Mouse (Mus musculus) right cerebral cortex, postnatal 10 days (tissue): ENCODE measurements around the gene Susd5.
A peak's percentile ranks its signal among the peaks of the same experiment; 100 is the strongest.
"Not testable (repeated sequence)": the region's sequence is repeated elsewhere in the genome, so short reads cannot be mapped to it uniquely, and the experiment has no call there.

Experiments used
- DNase-seq, 2 experiments: peaks; one replicate each; pipeline ENCODE4 v3.0.0; 2021; ENCODE audit warnings: low spot score in 2 of 2

Susd5 gene

DNA sequence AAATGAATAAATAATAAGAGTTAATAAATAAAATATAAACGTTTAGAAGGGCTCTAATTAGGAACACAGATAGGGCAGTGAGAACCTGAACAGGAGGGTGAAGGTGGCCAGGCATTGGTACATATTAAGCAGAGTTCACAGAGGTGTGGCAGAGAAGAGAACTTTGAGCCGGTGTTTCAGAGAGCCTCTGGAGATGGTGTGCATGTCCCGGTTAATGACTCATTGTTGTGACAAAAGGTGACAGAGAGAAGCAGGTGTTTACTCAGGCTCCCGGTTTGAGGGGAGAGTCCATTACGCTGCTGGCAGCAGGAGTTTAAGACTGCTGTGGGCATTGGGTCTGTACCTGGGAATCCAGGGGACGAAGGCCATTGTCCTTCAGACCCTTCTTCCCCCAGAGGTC is 12.4 kb downstream of the Susd5 start:
- DNase-seq = no peak

DNA sequence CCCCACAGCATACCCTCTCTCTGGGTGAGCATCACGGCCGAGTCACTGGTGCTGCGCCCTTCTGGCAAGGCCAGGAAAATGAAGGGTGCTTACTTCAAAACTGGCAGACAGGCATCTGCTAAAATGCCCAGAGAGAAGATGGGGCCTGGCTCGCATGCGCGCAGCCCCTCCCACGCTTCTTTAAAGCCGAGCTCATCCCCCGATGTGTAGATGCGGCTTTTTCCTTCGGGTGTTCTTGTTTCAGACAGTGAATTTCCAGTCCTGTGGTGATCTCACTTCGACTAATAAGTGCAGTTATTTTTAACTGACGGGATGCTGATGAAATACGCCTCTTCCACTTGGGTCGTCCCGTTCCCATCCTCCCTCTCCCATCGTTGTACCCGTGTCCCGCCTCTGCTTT is 16.7 kb downstream of the Susd5 start:
- DNase-seq = peak; percentile 45 to 57

DNA sequence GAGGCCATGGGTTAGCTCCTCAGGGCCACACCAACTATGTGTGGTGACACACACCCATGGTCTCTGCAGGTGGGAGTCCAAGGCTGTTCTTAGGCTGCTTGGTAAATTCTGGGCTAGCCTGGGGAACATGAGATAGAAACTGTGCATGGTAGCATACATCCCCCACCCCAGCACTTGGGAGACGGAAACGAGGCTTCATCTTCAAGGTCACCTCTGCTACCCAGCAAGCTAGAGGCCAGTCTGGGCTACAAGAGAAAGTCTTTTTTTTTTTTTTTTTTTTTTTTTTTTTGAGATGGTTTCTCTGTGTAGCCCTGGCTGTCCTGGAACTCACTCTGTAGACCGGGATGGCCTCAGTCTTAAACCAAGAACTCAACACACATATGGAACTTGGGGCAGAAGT is 29.5 kb downstream of the Susd5 start:
- no peak for DNase-seq

DNA sequence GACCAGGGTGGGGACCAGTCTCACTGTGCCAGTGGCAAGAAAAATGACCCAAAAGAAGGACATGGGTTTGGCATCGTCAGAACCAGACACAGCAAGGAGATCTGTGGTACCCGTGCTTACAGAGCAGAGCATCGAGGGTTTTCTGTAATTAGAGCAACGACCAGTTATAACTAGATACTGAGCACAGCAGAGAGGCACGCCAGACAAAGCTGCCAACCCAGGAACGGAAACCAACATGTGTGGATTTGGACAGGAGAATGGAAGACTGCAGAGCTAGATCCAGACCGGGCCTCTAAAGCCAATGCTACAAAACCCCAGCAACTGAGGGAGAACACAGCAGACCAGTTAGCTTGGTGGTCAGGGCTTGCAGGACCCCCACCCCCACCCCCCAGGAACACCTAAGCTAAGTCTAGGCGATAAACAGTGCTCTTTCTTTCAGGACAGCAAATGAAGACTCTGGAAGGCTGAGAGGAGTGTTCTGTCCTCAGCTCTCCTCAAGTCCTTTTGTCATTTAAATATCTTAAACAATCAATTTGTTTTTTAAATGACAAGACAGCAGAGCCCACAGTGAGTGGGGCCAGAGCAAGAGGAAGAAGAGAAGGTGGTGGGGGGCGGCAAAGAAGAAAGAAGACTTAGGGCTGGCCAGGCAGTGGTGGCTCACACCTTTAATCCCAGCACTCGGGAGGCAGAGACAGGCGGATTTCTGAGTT is 30.3 kb downstream of the Susd5 start:
- peak; percentile 42 to 50 for DNase-seq

DNA sequence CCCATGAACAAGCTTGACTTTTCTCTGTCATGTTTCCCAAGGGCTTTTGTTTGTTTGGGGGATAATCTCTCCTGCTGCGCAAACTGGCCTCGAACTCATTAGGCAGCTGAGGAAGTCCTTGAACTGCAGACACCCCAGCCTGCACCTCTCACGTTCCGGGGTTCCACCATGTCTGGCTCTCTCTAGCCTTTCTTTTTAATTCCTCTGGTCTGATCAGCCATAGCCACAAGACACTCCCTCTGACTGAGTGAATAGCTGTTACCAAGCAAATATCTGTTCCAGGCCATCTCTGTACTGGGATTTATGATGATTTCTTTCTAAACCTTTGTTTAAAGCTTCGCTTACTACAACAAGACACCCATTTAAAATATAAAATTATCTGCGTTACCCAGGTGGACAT is 31.9 kb downstream of the Susd5 start:
- DNase-seq = not testable (repeated sequence)

DNA sequence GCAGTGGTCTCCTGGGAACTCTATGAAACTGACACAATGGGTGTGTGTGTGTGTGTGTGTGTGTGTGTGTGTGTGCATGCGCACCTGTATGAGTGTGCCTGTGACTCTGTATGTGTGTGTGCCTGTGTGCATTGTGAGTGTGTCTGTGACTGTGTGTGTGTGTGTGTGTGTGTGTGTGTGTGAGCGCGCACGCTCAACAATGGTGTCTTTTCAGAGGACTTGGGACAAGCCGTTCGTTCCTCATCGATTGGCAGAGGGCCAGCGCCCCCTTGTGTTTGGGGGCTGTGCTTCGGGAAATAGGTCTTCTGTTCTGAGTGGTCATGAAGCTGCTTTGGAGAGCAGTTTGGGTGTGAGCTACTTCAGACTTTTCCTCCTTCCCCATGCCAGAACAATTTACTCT is 35.2 kb downstream of the Susd5 start:
- DNase-seq = peak; percentile 57 to 72

DNA sequence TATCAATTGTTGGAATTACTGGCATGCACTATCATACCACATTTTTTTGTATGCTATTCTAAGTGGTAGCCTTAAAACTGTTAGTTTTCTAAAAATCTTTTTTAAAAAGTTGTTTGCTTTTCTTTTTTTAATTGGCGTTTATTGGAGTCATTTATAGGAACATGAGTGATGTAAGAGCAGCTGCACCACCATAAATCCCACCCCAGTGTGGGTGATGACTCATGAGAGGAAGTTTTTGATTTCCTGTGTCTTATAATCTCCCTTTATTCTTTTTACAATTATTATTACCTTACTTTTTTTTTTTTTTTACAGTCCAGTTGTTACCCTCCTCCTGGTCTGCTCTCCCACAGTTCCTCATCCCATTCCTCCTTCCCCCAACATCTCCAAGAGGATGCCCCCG is 37.9 kb downstream of the Susd5 start:
- no peak for DNase-seq

DNA sequence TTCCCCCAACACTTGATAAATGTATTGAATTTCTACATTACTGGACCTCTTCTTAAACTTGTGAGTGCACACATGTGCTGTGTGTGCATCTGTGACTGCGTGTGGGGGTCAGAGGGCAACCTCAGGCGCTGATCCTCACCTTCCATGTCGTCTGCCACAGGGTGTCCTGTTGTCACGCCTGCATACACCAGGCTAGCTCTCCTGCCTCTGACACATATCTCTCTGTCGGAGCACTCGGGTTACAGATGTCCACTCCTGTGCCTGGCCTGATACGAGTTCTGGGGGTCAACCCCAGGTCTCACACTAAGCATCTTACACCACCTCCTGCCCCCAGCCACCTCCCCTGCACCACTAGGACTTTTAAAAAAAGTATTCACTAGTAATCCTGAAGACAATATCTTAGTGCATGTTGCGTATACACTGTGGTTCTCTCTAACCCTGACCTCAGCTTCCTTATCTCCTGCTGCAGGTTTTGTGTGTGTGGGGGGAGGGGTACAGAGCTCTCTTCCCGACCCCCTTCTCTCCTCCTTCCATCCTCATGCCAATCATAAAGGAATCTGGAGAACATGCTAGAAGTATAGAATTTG is 41.9 kb downstream of the Susd5 start:
- DNase-seq = no peak

DNA sequence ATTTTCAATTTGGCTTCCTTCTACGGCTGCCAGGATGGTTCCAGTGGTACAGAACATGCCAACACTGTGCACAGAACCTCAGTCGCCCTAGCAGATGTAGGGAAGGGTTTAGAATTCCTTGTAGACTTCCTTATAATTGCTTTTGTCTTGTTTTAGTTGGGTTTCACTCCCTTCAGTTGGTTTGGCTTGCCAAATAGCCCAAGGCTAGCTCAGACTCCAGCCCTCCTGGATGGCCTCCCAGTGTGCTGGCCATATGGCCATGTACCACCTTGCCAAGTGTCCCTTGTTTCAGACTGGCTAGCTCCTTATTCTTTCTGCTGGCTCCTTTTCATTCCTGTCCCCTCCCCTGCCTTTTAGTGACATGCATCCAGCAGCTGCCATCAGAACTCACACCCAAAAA is 53.3 kb downstream of the Susd5 start:
- peak in 1 of 2 experiments; percentile 25 for DNase-seq

DNA sequence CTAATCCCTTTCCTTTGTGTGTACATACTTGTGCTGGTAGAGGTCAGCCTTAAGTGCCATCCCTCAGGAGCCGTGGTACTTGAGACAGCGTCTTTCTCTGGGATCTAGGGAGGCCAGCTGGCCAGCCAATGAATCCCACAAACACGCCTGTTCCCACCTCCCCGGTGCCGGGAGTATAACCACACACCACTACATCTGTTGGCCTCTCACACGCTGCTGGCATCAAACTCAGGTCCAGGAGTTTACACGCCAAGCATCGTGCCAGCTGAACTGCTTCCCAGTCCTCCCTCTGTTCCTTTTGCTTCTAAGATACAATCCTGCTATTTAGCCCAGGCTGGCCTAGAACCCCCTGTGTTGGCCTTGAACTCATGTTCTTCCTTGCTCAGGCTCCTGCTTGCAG is 54.2 kb downstream of the Susd5 start:
- peak in 1 of 2 experiments; percentile 32 for DNase-seq

DNA sequence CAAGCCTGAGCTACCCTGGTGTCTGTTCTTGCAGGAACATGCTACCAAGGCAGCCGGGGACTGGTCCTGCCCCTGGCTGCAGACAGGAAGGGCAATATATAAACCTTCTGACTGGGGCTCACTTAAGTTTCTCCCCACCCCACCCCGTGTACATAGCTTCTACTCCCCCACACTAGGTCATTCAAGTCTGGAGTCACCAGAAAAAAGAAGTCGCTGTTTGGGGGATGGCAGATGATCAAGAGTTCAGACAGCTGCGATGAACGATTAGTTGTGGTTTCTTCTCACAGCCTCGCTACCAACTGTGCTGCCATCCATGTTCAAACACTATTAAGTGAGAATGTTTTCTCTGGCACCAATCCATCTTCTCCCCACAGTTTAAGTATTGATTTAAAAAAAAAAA is 55.3 kb downstream of the Susd5 start:
- DNase-seq = no peak

DNA sequence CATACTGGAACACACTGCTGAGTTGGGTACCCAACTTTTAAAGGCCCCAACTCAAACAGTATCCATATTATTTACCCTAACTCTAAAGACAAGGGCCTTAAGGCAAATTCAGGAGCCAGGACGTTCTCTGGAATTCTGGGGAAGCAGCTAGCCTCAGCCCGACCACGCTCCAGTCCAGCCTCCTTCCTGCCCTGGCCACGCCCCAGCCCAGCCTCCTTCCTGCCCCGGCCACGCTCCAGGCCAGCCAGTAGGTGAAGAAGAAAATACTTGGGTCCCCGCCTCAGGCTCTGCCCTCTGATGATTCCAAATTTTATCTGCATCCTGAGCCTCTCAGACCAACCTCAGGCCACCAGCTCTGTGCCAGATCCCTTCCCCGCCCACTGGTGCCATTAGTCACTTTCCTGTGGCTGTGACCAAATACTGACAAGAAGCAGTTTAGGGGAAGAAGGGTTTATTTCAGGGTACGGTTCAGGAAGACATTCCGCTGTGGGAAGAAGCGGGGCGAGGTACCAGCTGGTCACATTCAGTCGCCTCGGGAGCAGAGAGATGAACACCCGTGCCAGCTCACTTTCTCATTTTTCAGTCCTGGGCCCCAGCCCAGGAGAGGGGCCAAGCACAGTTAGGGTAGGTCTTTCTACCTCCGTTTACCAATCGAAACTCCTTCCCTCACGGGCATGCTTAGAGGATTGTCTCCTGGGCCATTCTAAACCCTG is 57.1 kb downstream of the Susd5 start:
- DNase-seq = no peak

DNA sequence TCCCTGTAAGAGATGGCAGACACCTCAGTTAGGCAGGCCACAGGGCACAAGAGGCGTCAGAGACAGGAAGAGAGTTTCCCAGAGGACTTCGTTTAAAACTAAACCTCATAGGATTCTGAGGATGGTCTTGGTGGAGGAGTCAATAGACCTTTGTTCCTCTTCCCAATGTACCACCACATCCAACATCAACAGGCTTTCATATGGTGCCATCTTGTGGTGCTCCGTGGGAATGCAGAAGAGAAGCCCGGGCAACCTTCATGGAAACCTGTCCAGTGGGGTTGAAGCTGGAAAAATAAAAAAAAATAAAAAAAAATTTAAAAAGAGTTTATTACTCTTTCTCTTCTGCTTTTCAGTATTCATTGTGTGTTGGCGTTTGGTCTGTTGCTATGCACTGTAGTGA is 59.7 kb downstream of the Susd5 start:
- DNase-seq = peak; percentile 70 to 80

DNA sequence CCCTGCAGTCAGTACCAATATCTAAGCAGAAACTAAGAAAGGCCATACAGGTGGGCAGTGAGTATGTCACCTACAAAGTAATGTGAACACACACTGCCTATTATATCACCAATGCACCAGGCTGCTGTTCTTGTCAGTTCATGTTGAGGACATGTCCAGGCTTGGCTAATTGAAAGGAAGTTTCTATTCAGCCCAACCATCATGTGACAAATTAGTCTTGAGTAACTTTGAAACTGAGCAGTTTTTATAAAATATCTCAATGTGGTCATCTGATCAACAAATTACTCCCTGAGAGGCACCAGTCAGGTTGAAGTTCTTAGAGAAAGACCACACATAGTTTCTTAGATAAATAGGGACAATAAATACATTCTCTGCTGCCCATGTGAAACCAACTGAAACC is 65.9 kb downstream of the Susd5 start:
- DNase-seq = not testable (repeated sequence)

DNA sequence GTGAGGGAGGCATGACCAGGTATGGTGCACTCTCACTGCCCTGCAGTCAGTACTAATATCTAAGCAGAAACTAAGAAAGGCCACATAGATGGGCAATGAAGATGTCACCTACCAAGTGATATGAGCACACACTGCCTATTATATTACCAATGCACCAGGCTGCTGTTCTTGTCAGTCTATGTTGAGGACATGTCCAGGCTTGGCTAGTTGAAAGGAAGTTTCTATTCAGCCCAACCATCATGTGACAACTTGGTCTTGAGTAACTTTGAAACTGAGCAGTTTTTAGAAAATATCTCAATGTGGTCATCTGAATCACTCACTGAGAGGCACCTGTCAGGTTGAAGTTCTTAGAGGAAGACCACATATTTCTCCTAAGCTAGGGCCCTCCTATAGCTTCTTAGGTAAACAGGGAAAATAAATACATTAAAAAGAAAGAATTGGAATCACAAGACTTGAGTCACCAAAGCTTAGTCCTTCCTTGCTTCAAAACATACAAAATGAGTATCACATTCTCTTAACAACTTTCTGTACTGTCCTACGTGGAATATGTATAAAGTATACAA is 72.4 kb downstream of the Susd5 start:
- DNase-seq = not testable (repeated sequence)
